Mouse (Mus musculus) layer of hippocampus, adult 9-10 months (tissue): ENCODE data around the gene Six1.
"Not testable (repeated sequence)": the region's sequence is repeated elsewhere in the genome, so short reads cannot be mapped to it uniquely, and the experiment has no call there.

Experiments used
- DNase-seq: peaks from one replicate; pipeline ENCODE4 v3.0.0; 2022; ENCODE audit warnings: low spot score

Gene Six1

GRCm38 (mm10) chr12:73053668-73054241 lies at the start of gene Six1:
TSS of gene Six1 (minus strand) at chr12:73053887.
- DNase-seq: no peak

- no peak for DNase-seq
Observed at GRCm38 (mm10) chr12:73098593-73098992, 44.9 kb upstream of the Six1 start.

- DNase-seq: not testable (repeated sequence)
Observed at GRCm38 (mm10) chr12:73096177-73096576, 42.5 kb upstream of the Six1 start.

GRCm38 (mm10) chr12:73094605-73095004 lies 40.9 kb upstream of the Six1 start:
- DNase-seq: no peak

- DNase-seq: no peak
Observed at GRCm38 (mm10) chr12:73094189-73094588, 40.5 kb upstream of the Six1 start.

- no peak for DNase-seq
Observed at GRCm38 (mm10) chr12:73090672-73091335, 37.1 kb upstream of the Six1 start.

GRCm38 (mm10) chr12:73088911-73089310 lies 35.2 kb upstream of the Six1 start:
- DNase-seq: no peak

GRCm38 (mm10) chr12:73088500-73088899 lies 34.8 kb upstream of the Six1 start:
- no peak for DNase-seq

- DNase-seq: no peak
Observed at GRCm38 (mm10) chr12:73087086-73087485, 33.4 kb upstream of the Six1 start.

GRCm38 (mm10) chr12:73085739-73086630 lies 32.3 kb upstream of the Six1 start:
- no peak for DNase-seq

GRCm38 (mm10) chr12:73083773-73084172 lies 30.1 kb upstream of the Six1 start:
- no peak for DNase-seq

- DNase-seq: not testable (repeated sequence)
Observed at GRCm38 (mm10) chr12:73081828-73082227, 28.1 kb upstream of the Six1 start.

GRCm38 (mm10) chr12:73060805-73061410 lies 7.2 kb upstream of the Six1 start:
- DNase-seq: no peak

- DNase-seq: no peak
Observed at GRCm38 (mm10) chr12:73057492-73057891, 3.8 kb upstream of the Six1 start.

- no peak for DNase-seq
Observed at GRCm38 (mm10) chr12:73055451-73055850, 1.8 kb upstream of the Six1 start.

GRCm38 (mm10) chr12:73054576-73055185 lies 994 bp upstream of the Six1 start:
- DNase-seq: no peak

- DNase-seq: no peak
Observed at GRCm38 (mm10) chr12:73052651-73053591, 766 bp downstream of the Six1 start.

GRCm38 (mm10) chr12:73052036-73052650 lies 1.5 kb downstream of the Six1 start:
- DNase-seq: no peak

- no peak for DNase-seq
Observed at GRCm38 (mm10) chr12:73050811-73051580, 2.7 kb downstream of the Six1 start.

- no peak for DNase-seq
Observed at GRCm38 (mm10) chr12:73050305-73050704, 3.4 kb downstream of the Six1 start.
